Mouse (Mus musculus) liver, postnatal 0 days (tissue): ENCODE measurements at regions not wholly inside any gene's neighbourhood (a gene's known extent, or its start where the extent isn't known, plus 50 kb on each side); places are given as distances from the start of the nearest gene placed in this dataset.

ENCODE experiments used
- ATAC-seq: fragments of 200-750 bp; cut with Nextera tagmentation; 2 replicates; pipeline ENCODE4 v1.8.0; 2017; ENCODE audit warnings: mild to moderate bottlenecking, moderate library complexity
- DNase-seq: peaks from one replicate; pipeline ENCODE4 v3.0.0-alpha.2; 2016
- H3K27ac ChIP-seq: fragments of 300-500 bp; sonication (generic); 2 replicates; pipeline ENCODE4 v1.5.1; 2014; ENCODE audit warnings: antibody characterized with exemption, moderate library complexity, mild to moderate bottlenecking, low read depth
- H3K27me3 ChIP-seq: fragments of 300-500 bp; sonication (generic); 2 replicates; pipeline ENCODE4 v1.6.1; 2014; ENCODE audit warnings: low read length, control low read depth, mixed read lengths; ENCODE audit not compliant: insufficient read depth
- H3K36me3 ChIP-seq: fragments of 300-500 bp; sonication (generic); replicated peaks from 2 replicates; pipeline ENCODE4 v1.6.1; 2014; ENCODE audit warnings: mild to moderate bottlenecking, control low read depth, low read length, moderate library complexity, mixed read lengths; ENCODE audit not compliant: insufficient read depth
- H3K4me1 ChIP-seq: fragments of 300-500 bp; sonication (generic); 2 replicates; pipeline ENCODE4 v1.6.1; 2014; ENCODE audit warnings: antibody characterized with exemption, mild to moderate bottlenecking, control low read depth; ENCODE audit not compliant: insufficient read depth
- H3K4me2 ChIP-seq: fragments of 300-500 bp; sonication (generic); 2 replicates; pipeline ENCODE4 v1.6.1; 2014; ENCODE audit warnings: low read depth, mild to moderate bottlenecking, low read length, moderate library complexity, mixed read lengths
- H3K4me3 ChIP-seq: fragments of 300-500 bp; sonication (generic); 2 replicates; pipeline ENCODE4 v1.5.1; 2014; ENCODE audit warnings: low read depth, low read length
- H3K9ac ChIP-seq: fragments of 300-500 bp; sonication (generic); replicated peaks from 2 replicates; pipeline ENCODE4 v1.6.1; 2014; ENCODE audit warnings: mild to moderate bottlenecking, moderate library complexity
- H3K9me3 ChIP-seq: fragments of 300-500 bp; sonication (generic); 2 replicates; pipeline ENCODE4 v1.6.1; 2016; ENCODE audit warnings: mild to moderate bottlenecking, control low read depth, low read length, mixed read lengths
- CTCF ChIP-seq: sonication (generic); IDR thresholded peaks from 2 replicates; pipeline ENCODE4 v1.5.1; 2016; ENCODE audit warnings: antibody characterized with exemption, low read depth
- EP300 ChIP-seq: IDR thresholded peaks from 2 replicates; pipeline ENCODE4 v1.6.1; 2016; ENCODE audit warnings: antibody characterized with exemption, low read depth, mild to moderate bottlenecking
- WGBS: fragments of 180-500 bp; shearing (Covaris S2); extraction: QIAGEN DNeasy Blood & Tissue Kit; methylation state at CpG from one replicate; pipeline ENCODE4 v1.1.7; 2014; ENCODE audit not compliant: insufficient replicate concordance; 5-methylcytosine and 5-hydroxymethylcytosine counted together

GRCm38 (mm10) chr3:70288590-70289388, 281.4 kb downstream of the Otol1 start:
- 71% methylated on average over 7 of the region's 7 CpGs for WGBS
- H3K4me1 ChIP-seq: no peaks in the 10 kb centered on the region
- H3K27me3 ChIP-seq: no peaks in the 10 kb centered on the region
- no peak overlapping the region for H3K9ac ChIP-seq
- H3K36me3 ChIP-seq: no peaks in the 10 kb centered on the region
- H3K4me2 ChIP-seq: no peak overlapping the region
- H3K4me3 ChIP-seq: no peak overlapping the region
- H3K27ac ChIP-seq: no peak overlapping the region
- TF ChIP-seq CTCF (no peak), EP300 (no peak)
- no peaks in the 10 kb centered on the region for H3K9me3 ChIP-seq
- DNase-seq: no peak
- ATAC-seq: no peak

- no peaks in the 10 kb centered on the region for H3K4me1 ChIP-seq
- 70% methylated on average over 1 of the region's 1 CpGs for WGBS
- no peak overlapping the region for H3K4me2 ChIP-seq
- H3K36me3 ChIP-seq: no peaks in the 10 kb centered on the region
- no peaks in the 10 kb centered on the region for H3K9me3 ChIP-seq
- no peak for DNase-seq
- no peak for TF ChIP-seq EP300
- TF ChIP-seq CTCF: no peak
- H3K4me3 ChIP-seq: no peak overlapping the region
- H3K27ac ChIP-seq: no peak overlapping the region
- ATAC-seq: no peak
- no peaks in the 10 kb centered on the region for H3K27me3 ChIP-seq
- H3K9ac ChIP-seq: no peak overlapping the region
Observed at GRCm38 (mm10) chr3:70307556-70307955, 300.1 kb downstream of the Otol1 start.

DNA sequence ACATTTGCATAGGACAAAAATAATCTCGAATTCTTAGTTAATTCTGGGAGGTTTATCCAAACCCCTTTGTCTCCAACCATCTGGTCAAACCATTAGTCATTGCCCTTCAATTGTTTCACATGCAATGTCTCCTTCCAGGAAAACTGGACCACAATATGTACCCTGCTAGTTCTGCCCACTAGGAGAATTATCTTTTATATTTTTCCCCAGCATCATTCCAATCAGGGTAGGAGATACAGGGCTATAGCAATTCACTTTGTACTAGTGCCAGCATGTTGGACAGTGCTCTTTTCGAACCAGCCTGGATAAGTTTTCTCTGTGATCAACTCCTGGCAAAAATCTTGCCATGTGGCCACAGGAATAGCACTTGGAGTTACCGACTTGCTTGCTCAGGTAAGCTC, 300.6 kb downstream of the Otol1 start:
- no peak for DNase-seq
- WGBS: 65% methylated on average over 3 of the region's 3 CpGs

DNA sequence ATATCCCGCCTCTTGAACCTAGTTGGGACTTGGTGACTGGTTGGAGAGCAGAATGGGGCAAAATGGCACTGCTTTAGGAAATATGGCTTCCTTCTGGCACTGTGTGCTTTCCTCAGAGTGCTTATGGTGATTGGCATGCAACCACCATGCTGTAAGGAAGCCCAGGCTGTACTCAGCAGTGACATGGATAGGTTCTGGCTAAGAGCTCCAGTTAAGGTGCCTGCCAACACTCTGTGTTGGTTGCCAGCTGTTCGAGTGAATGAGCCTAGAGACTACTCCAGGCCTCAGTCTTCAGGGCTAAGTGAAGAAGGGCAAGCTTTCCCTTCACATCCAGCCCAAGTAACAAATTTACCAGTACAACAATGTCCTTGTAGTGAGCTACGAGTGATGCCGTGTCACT, 301.9 kb downstream of the Otol1 start:
- Histone ChIP-seq H3K36me3 (no peaks in the 10 kb centered on the region), H3K9me3 (no peaks in the 10 kb centered on the region), H3K27ac (no peak overlapping the region), H3K9ac (no peak overlapping the region), H3K4me2 (no peak overlapping the region), H3K4me1 (no peaks in the 10 kb centered on the region), H3K27me3 (no peaks in the 10 kb centered on the region), H3K4me3 (no peak overlapping the region)
- TF ChIP-seq EP300 (no peak), CTCF (no peak)
- ATAC-seq: no peak
- WGBS: 70% methylated on average over 4 of the region's 4 CpGs
- DNase-seq: no peak

More for the DNA sequence above, 300.6 kb downstream of the Otol1 start:
- ATAC-seq: no peak
- H3K9me3 ChIP-seq: no peaks in the 10 kb centered on the region
- no peak for TF ChIP-seq CTCF
- TF ChIP-seq EP300: no peak
- no peaks in the 10 kb centered on the region for H3K36me3 ChIP-seq
- H3K4me1 ChIP-seq: no peaks in the 10 kb centered on the region
- no peaks in the 10 kb centered on the region for H3K27me3 ChIP-seq
- no peak overlapping the region for H3K9ac ChIP-seq
- no peak overlapping the region for H3K4me3 ChIP-seq
- no peak overlapping the region for H3K4me2 ChIP-seq
- H3K27ac ChIP-seq: no peak overlapping the region

- ATAC-seq: no peak
- Histone ChIP-seq H3K27ac (no peak overlapping the region), H3K4me1 (no peaks in the 10 kb centered on the region), H3K9ac (no peak overlapping the region), H3K4me2 (no peak overlapping the region), H3K27me3 (no peaks in the 10 kb centered on the region), H3K9me3 (no peaks in the 10 kb centered on the region), H3K4me3 (no peak overlapping the region), H3K36me3 (no peaks in the 10 kb centered on the region)
- TF ChIP-seq CTCF (no peak), EP300 (no peak)
- no peak for DNase-seq
Observed at GRCm38 (mm10) chr3:70311055-70311454, 303.6 kb downstream of the Otol1 start.

DNA sequence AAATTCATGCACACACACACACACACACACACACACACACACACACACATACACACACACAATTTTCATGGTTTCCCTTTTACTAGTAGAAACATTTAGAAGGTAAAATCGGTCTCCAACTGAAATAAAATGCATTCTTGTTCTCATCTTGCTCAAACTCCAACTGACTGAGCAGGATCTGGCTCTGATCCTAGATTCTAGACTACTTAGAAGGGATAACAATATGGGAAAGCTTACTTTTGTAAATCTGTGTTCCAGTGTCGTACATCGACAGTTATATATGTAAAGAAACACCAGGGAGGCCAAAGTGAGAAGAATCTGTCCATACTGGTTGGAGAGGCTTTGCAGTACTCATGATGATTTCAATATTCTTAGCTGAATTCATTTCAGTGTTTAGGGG, 304.6 kb downstream of the Otol1 start:
- Histone ChIP-seq H3K9ac (no peak overlapping the region), H3K4me2 (no peak overlapping the region), H3K9me3 (no peaks in the 10 kb centered on the region), H3K27me3 (no peaks in the 10 kb centered on the region), H3K4me3 (no peak overlapping the region), H3K36me3 (no peaks in the 10 kb centered on the region), H3K27ac (no peak overlapping the region), H3K4me1 (no peaks in the 10 kb centered on the region)
- TF ChIP-seq EP300 (no peak), CTCF (no peak)
- DNase-seq: no peak
- ATAC-seq: no peak
- 67% methylated on average over 3 of the region's 3 CpGs for WGBS
